Mouse (Mus musculus) hindbrain, embryonic 11.5 days (tissue): ENCODE measurements around the gene Nbas. TPM values are rescaled to one million over a fixed set of nuclear protein-coding genes. Genes with fewer than 3 reads are reported as not detected.

Experiments used
- ATAC-seq: fragments of 200-750 bp; cut with Nextera tagmentation; 2 replicates; pipeline ENCODE4 v1.8.0; 2017; ENCODE audit warnings: mild to moderate bottlenecking, moderate TSS enrichment, moderate library complexity; ENCODE audit not compliant: low FRiP score
- DNase-seq: peaks from one replicate; pipeline ENCODE4 v3.0.0-alpha.2; 2015; ENCODE audit warnings: low spot score
- H3K27ac ChIP-seq: fragments of 300-500 bp; sonication (generic); 2 replicates; pipeline ENCODE4 v1.5.1; 2014; ENCODE audit warnings: mild to moderate bottlenecking, low read depth, low read length
- H3K27me3 ChIP-seq: fragments of 300-500 bp; sonication (generic); 2 replicates; pipeline ENCODE4 v1.6.1; 2014; ENCODE audit warnings: mild to moderate bottlenecking, low read length, moderate library complexity, mixed read lengths; ENCODE audit not compliant: control insufficient read depth, insufficient read depth
- H3K36me3 ChIP-seq: fragments of 300-500 bp; sonication (generic); 2 replicates; pipeline ENCODE4 v1.6.1; 2014; ENCODE audit warnings: mild to moderate bottlenecking, low read length, moderate library complexity, mixed read lengths; ENCODE audit not compliant: control insufficient read depth, insufficient read depth
- H3K4me1 ChIP-seq: fragments of 300-500 bp; sonication (generic); replicated peaks from 2 replicates; pipeline ENCODE4 v1.6.1; 2014; ENCODE audit warnings: low read length, mixed read lengths; ENCODE audit not compliant: control insufficient read depth, insufficient read depth
- H3K4me2 ChIP-seq: fragments of 300-500 bp; sonication (generic); replicated peaks from 2 replicates; pipeline ENCODE4 v1.6.1; 2014; ENCODE audit warnings: mild to moderate bottlenecking, low read depth, low read length
- H3K4me3 ChIP-seq: fragments of 300-500 bp; sonication (generic); 2 replicates; pipeline ENCODE4 v1.5.1; 2014; ENCODE audit warnings: low read depth, low read length
- H3K9ac ChIP-seq: fragments of 300-500 bp; sonication (generic); 2 replicates; pipeline ENCODE4 v1.6.1; 2014; ENCODE audit warnings: low read depth, low read length
- H3K9me3 ChIP-seq: fragments of 300-500 bp; sonication (generic); 2 replicates; pipeline ENCODE4 v1.6.1; 2016; ENCODE audit warnings: low read length; ENCODE audit not compliant: control insufficient read depth
- WGBS: fragments of 180-500 bp; shearing (Covaris S2); extraction: QIAGEN DNeasy Blood & Tissue Kit; methylation state at CpG from one replicate; pipeline ENCODE4 v1.1.7; 2014; 5-methylcytosine and 5-hydroxymethylcytosine counted together
- polyA plus RNA-seq: library from polyadenylated mRNA; unstranded; fragments of >200 nt; fragmentation: Nextera tagmentation; extraction: Ambion mirVana; gene quantifications from 2 replicates; pipeline ENCODE4 v1.2.1, GENCODE M21; 2014

Nbas gene
- polyA plus RNA-seq, 1 experiment from 2014 or later: 17.7 TPM

- ATAC-seq (no peak), DNase-seq (no peak)
- no peaks in the 10 kb centered on the region for H3K27me3 ChIP-seq
- H3K9ac ChIP-seq: no peak overlapping the region
- no peaks in the 10 kb centered on the region for H3K9me3 ChIP-seq
- H3K4me1 ChIP-seq: no peaks in the 10 kb centered on the region
- no peak overlapping the region for H3K4me3 ChIP-seq
- 75% methylated on average over 4 of the region's 4 CpGs for WGBS
- H3K27ac ChIP-seq: no peak overlapping the region
- no peaks in the 10 kb centered on the region for H3K36me3 ChIP-seq
- no peak overlapping the region for H3K4me2 ChIP-seq
Measured at GRCm38 (mm10) chr12:13444653-13445431, 175.9 kb downstream of the Nbas start.

- WGBS: 95% methylated on average over 2 of the region's 2 CpGs
- no peak for DNase-seq
- H3K4me3 ChIP-seq: no peak overlapping the region
- no peak for ATAC-seq
- H3K36me3 ChIP-seq: no peaks in the 10 kb centered on the region
- no peaks in the 10 kb centered on the region for H3K4me1 ChIP-seq
- no peaks in the 10 kb centered on the region for H3K9me3 ChIP-seq
- no peak overlapping the region for H3K9ac ChIP-seq
- H3K4me2 ChIP-seq: no peak overlapping the region
- no peaks in the 10 kb centered on the region for H3K27me3 ChIP-seq
- no peak overlapping the region for H3K27ac ChIP-seq
Measured at GRCm38 (mm10) chr12:13445486-13446065, 176.6 kb downstream of the Nbas start.

GRCm38 (mm10) chr12:13448916-13449315 is 180.0 kb downstream of the Nbas start:
- Histone ChIP-seq H3K9me3 (no peaks in the 10 kb centered on the region), H3K36me3 (no peaks in the 10 kb centered on the region)

GRCm38 (mm10) chr12:13452050-13452449 is 183.1 kb downstream of the Nbas start:
- WGBS: 89% methylated on average over 2 of the region's 2 CpGs
- Histone ChIP-seq H3K9ac (no peak overlapping the region), H3K9me3 (no peaks in the 10 kb centered on the region), H3K4me1 (no peaks in the 10 kb centered on the region), H3K4me3 (no peak overlapping the region), H3K36me3 (no peaks in the 10 kb centered on the region), H3K27ac (no peak overlapping the region), H3K27me3 (no peaks in the 10 kb centered on the region), H3K4me2 (no peak overlapping the region)
- DNase-seq (no peak), ATAC-seq (no peak)

More at GRCm38 (mm10) chr12:13448916-13449315, 180.0 kb downstream of the Nbas start:
- Histone ChIP-seq H3K4me1 (no peaks in the 10 kb centered on the region), H3K27me3 (no peaks in the 10 kb centered on the region), H3K27ac (no peak overlapping the region), H3K9ac (no peak overlapping the region), H3K4me3 (no peak overlapping the region), H3K4me2 (no peak overlapping the region)
- ATAC-seq: no peak
- DNase-seq: no peak
- WGBS: 85% methylated on average over 2 of the region's 2 CpGs

GRCm38 (mm10) chr12:13460223-13460853 is 191.4 kb downstream of the Nbas start:
- ATAC-seq: no peak
- Histone ChIP-seq H3K9ac (no peak overlapping the region), H3K4me2 (no peak overlapping the region), H3K4me3 (no peak overlapping the region), H3K27ac (no peak overlapping the region), H3K36me3 (no peaks in the 10 kb centered on the region), H3K27me3 (no peaks in the 10 kb centered on the region), H3K9me3 (no peaks in the 10 kb centered on the region), H3K4me1 (no peaks in the 10 kb centered on the region)
- no peak for DNase-seq
- WGBS: 87% methylated on average over 6 of the region's 6 CpGs

GRCm38 (mm10) chr12:13461558-13462153 is 192.7 kb downstream of the Nbas start:
- Histone ChIP-seq H3K9me3 (no peaks in the 10 kb centered on the region), H3K9ac (no peak overlapping the region), H3K36me3 (no peaks in the 10 kb centered on the region), H3K4me3 (no peak overlapping the region), H3K27me3 (no peaks in the 10 kb centered on the region), H3K4me2 (no peak overlapping the region), H3K27ac (no peak overlapping the region), H3K4me1 (no peaks in the 10 kb centered on the region)
- 63% methylated on average over 9 of the region's 9 CpGs for WGBS
- peak; percentile 9 for DNase-seq
- no peak for ATAC-seq

GRCm38 (mm10) chr12:13462397-13462796 is 193.5 kb downstream of the Nbas start:
- no peaks in the 10 kb centered on the region for H3K36me3 ChIP-seq
- H3K9ac ChIP-seq: no peak overlapping the region
- H3K4me3 ChIP-seq: no peak overlapping the region
- H3K4me1 ChIP-seq: no peaks in the 10 kb centered on the region
- H3K27me3 ChIP-seq: no peaks in the 10 kb centered on the region
- no peak overlapping the region for H3K27ac ChIP-seq
- peak; percentile 65 for ATAC-seq
- DNase-seq: peak; percentile 2
- no peaks in the 10 kb centered on the region for H3K9me3 ChIP-seq
- WGBS: 82% methylated on average over 6 of the region's 6 CpGs
- no peak overlapping the region for H3K4me2 ChIP-seq

- Histone ChIP-seq H3K27ac (no peak overlapping the region), H3K4me1 (no peaks in the 10 kb centered on the region), H3K9me3 (no peaks in the 10 kb centered on the region), H3K4me2 (no peak overlapping the region), H3K9ac (no peak overlapping the region), H3K36me3 (no peaks in the 10 kb centered on the region), H3K4me3 (no peak overlapping the region), H3K27me3 (no peaks in the 10 kb centered on the region)
- ATAC-seq (no peak), DNase-seq (no peak)
- 85% methylated on average over 2 of the region's 2 CpGs for WGBS
Measured at GRCm38 (mm10) chr12:13465554-13465953, 196.6 kb downstream of the Nbas start.
